16 mouse cellular contexts compared by ENCODE assay signal in the genomic region with DNA sequence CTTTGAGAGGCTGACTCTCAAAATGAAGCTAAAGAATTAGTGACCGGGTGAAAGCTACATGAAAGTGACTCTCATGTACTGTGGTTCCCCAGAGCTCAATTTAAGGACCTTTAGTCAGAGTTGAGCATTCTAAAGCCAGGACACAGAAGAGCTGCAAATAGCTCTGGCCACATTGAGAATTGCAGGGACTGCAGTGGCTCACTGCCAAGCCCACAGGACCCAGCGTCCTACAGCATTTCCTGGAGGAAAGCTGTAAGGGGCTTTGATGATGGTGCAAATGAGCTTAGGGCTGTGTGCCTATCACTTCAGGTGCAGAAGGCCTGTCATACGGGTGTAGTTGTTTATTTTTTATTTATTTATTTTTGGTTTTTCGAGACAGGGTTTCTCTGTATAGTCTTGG. TPM values are rescaled to one million over a fixed set of nuclear protein-coding genes. Genes with fewer than 3 reads are reported as not detected.
DNase-seq lines count a peak whose midpoint lies in the region; ATAC-seq and TF ChIP-seq lines count a peak whose summit lies in the region.
"Had no signal": no experiment of that assay in that cellular context is flagged by ENCODE, and none has a peak within 500 bp of the region (broad histone marks: within the 10 kb centered on the region; RNA-seq: fewer than 3 reads in every experiment).

No protein-coding gene starts in this region.

- no peak for TF ChIP-seq POLR2A in olfactory bulb, adult 2 months (IDR thresholded peaks at IDR 0.05; ENCODE audit: insufficient read depth, low read depth, low read length)

- intact Hi-C loops in heart, postnatal 25 days (cut with DNase I): no loop called here

- no peak for ATAC-seq in cerebellum, adult (ENCODE audit: insufficient number of reproducible peaks, low FRiP score, low TSS enrichment)
- ATAC-seq in heart, postnatal 0 days (ENCODE audit: insufficient read depth, low read depth): no peak
- ATAC-seq: activated CD4-positive, CD25-positive, alpha-beta regulatory T cell, adult 4 months had no signal

- peak; percentile 32 to 67 for DNase-seq in cerebellum, postnatal 14 days
- DNase-seq in heart, postnatal 0 days (ENCODE audit: low spot score): no peak
- no peak for DNase-seq in heart, postnatal 25 days (ENCODE audit: low spot score)
- DNase-seq in layer of hippocampus, adult 2 months (ENCODE audit: low spot score in 2 of 2): no peak
- no peak for DNase-seq in layer of hippocampus, adult 18-20 months (ENCODE audit: low spot score in 2 of 2)
- DNase-seq in ovary, adult 18-20 months (ENCODE audit: low spot score): no peak
- DNase-seq: cerebellum, adult 2 months; spleen, adult 18-20 months; thymus, postnatal 14 days had no signal

- no peak for TF ChIP-seq CTCF in heart, postnatal 0 days (IDR thresholded peaks at IDR 0.05; ENCODE audit: low read depth)
- peak; percentile 35; the same call in 1 of the 2 replicates for TF ChIP-seq CTCF in layer of hippocampus, adult 2 months (conservative IDR thresholded peaks at IDR 0.05)
- no peak for TF ChIP-seq CTCF in olfactory bulb, adult 2 months (IDR thresholded peaks at IDR 0.05; ENCODE audit: insufficient read depth, low read depth, low read length)

- no peak overlapping the region for H3K4me3 ChIP-seq in heart, postnatal 0 days (ENCODE audit: low read depth, low read length)
- no peak overlapping the region for H3K4me3 ChIP-seq in layer of hippocampus, adult 2 months
- H3K4me3 ChIP-seq in olfactory bulb, adult 2 months (ENCODE audit: insufficient read depth, low read depth, low read length): no peak overlapping the region
- H3K4me3 ChIP-seq: embryonic facial prominence, embryonic 15.5 days; limb, embryonic 13.5 days; liver, embryonic 15.5 days; midbrain, embryonic 12.5 days had no signal

- peaks cover 31% of the 10 kb centered on the region for H3K36me3 ChIP-seq in heart, postnatal 0 days (replicated peaks; ENCODE audit: control insufficient read depth, insufficient read depth, low read length)

- no peak overlapping the region for H3K4me2 ChIP-seq in heart, postnatal 0 days (ENCODE audit: low read depth, low read length)
- H3K4me2 ChIP-seq: embryonic facial prominence, embryonic 15.5 days; limb, embryonic 13.5 days; liver, embryonic 15.5 days; midbrain, embryonic 12.5 days had no signal

- H3K4me1 ChIP-seq in heart, postnatal 0 days (ENCODE audit: control insufficient read depth, insufficient read depth): peaks cover 34% of the 10 kb centered on the region
- H3K4me1 ChIP-seq in olfactory bulb, adult 2 months (ENCODE audit: control insufficient read depth, insufficient read depth, low read length): peaks cover 47% of the 10 kb centered on the region

- no peak overlapping the region for H3K9ac ChIP-seq in heart, postnatal 0 days (replicated peaks; ENCODE audit: low read depth, low read length)
- H3K9ac ChIP-seq: embryonic facial prominence, embryonic 15.5 days; limb, embryonic 13.5 days; liver, embryonic 15.5 days; midbrain, embryonic 12.5 days had no signal

- H3K27ac ChIP-seq in heart, postnatal 0 days (ENCODE audit: low read depth): peak overlapping the region; percentile 63
- peak overlapping the region; percentile 3; the same call in 1 of the 2 replicates for H3K27ac ChIP-seq in layer of hippocampus, adult 2 months
- H3K27ac ChIP-seq in olfactory bulb, adult 2 months (ENCODE audit: insufficient read depth, low read depth, low read length): peak overlapping the region; percentile 4; the same call in 1 of the 2 replicates
- H3K27ac ChIP-seq: embryonic facial prominence, embryonic 15.5 days; limb, embryonic 13.5 days; liver, embryonic 15.5 days; midbrain, embryonic 12.5 days had no signal

- peak; percentile 47; the same call in 1 of the 2 replicates for TF ChIP-seq EP300 in heart, postnatal 0 days (IDR thresholded peaks at IDR 0.05; ENCODE audit: low read depth)

- H3K9me3 ChIP-seq in heart, postnatal 0 days (replicated peaks; ENCODE audit: control insufficient read depth, low read length): no peaks in the 10 kb centered on the region
- H3K9me3 ChIP-seq: embryonic facial prominence, embryonic 15.5 days; limb, embryonic 13.5 days; liver, embryonic 15.5 days; midbrain, embryonic 12.5 days had no signal

- no peaks in the 10 kb centered on the region for H3K27me3 ChIP-seq in heart, postnatal 0 days (ENCODE audit: control insufficient read depth, insufficient read depth, low read length)
- H3K27me3 ChIP-seq: embryonic facial prominence, embryonic 15.5 days; limb, embryonic 13.5 days; liver, embryonic 15.5 days; midbrain, embryonic 12.5 days had no signal

- WGBS in heart, postnatal 0 days: 49% methylated on average over 4 of the region's 4 CpGs
- 38% methylated on average over 4 of the region's 4 CpGs for WGBS in olfactory bulb, adult 2 months

RNA-seq across cellular contexts. Expression of a gene that starts 4.9 kb away (rescaled TPM):
- 13.3 and 16.3 TPM in 2 replicates for total RNA-seq in heart, postnatal 0 days (2014; rRNA removed; ENCODE audit: low replicate concordance)
- polyA plus RNA-seq in heart, postnatal 0 days (2015; fragmentation: Nextera tagmentation; extraction: Ambion mirVana): 32.4 and 34.7 TPM in 2 replicates
- 10 to 100 TPM; 19.4 to 21.2 TPM for total RNA-seq in heart, postnatal 25 days (2021)
- 10 to 100 TPM; 50.6 to 50.9 TPM for total RNA-seq in layer of hippocampus, adult 2 months (2021)
- 10 to 100 TPM; 54.9 to 58.5 TPM for total RNA-seq in layer of hippocampus, adult 18-20 months (2021)
- polyA plus RNA-seq in olfactory bulb, adult 2 months (2012; ENCODE audit: insufficient read depth, insufficient read length, low replicate concordance, missing spikeins): not detected in 2 replicates

RNA-seq across cellular contexts. Expression of a gene that starts 4.9 kb away (rescaled TPM):
- total RNA-seq in heart, postnatal 0 days (2014; rRNA removed; ENCODE audit: low replicate concordance): 18.5 and 50.7 TPM in 2 replicates
- polyA plus RNA-seq in heart, postnatal 0 days (2015; fragmentation: Nextera tagmentation; extraction: Ambion mirVana): 56.4 and 58.9 TPM in 2 replicates
- total RNA-seq in heart, postnatal 25 days (2021): 10 to 100 TPM; 32.1 to 36.4 TPM
- total RNA-seq in layer of hippocampus, adult 2 months (2021): 10 to 100 TPM; 35.7 to 36.8 TPM
- 10 to 100 TPM; 32.9 to 37.4 TPM for total RNA-seq in layer of hippocampus, adult 18-20 months (2021)
- polyA plus RNA-seq in olfactory bulb, adult 2 months (2012; ENCODE audit: insufficient read depth, insufficient read length, low replicate concordance, missing spikeins): not detected in 2 replicates

RNA-seq across cellular contexts. Expression of a gene that starts 30.3 kb away (rescaled TPM):
- 23.5 and 24.9 TPM in 2 replicates for total RNA-seq in heart, postnatal 0 days (2014; rRNA removed; ENCODE audit: low replicate concordance)
- polyA plus RNA-seq in heart, postnatal 0 days (2015; fragmentation: Nextera tagmentation; extraction: Ambion mirVana): 4.1 and 6.1 TPM in 2 replicates
- 1 to 10 TPM; 4.4 to 5.7 TPM for total RNA-seq in heart, postnatal 25 days (2021)
- 10 to 100 TPM; 16.7 to 18.0 TPM for total RNA-seq in layer of hippocampus, adult 2 months (2021)
- 10 to 100 TPM; 18.5 to 18.8 TPM for total RNA-seq in layer of hippocampus, adult 18-20 months (2021)
- not detected in 2 replicates for polyA plus RNA-seq in olfactory bulb, adult 2 months (2012; ENCODE audit: insufficient read depth, insufficient read length, low replicate concordance, missing spikeins)

RNA-seq across cellular contexts. Expression of a gene that starts 36.0 kb away (rescaled TPM):
- 735 and 758 TPM in 2 replicates for total RNA-seq in heart, postnatal 0 days (2014; rRNA removed; ENCODE audit: low replicate concordance)
- polyA plus RNA-seq in heart, postnatal 0 days (2015; fragmentation: Nextera tagmentation; extraction: Ambion mirVana): 334 and 359 TPM in 2 replicates
- total RNA-seq in heart, postnatal 25 days (2021): 10 to 100 TPM; 91.2 to 98.8 TPM
- 1,000 to 10,000 TPM; 1,228 to 1,237 TPM for total RNA-seq in layer of hippocampus, adult 2 months (2021)
- total RNA-seq in layer of hippocampus, adult 18-20 months (2021): 1,000 to 10,000 TPM; 1,388 to 1,396 TPM
- polyA plus RNA-seq in olfactory bulb, adult 2 months (2012; ENCODE audit: insufficient read depth, insufficient read length, low replicate concordance, missing spikeins): 210 and 316 TPM in 2 replicates

RNA-seq across cellular contexts. Expression of a gene that starts 50.5 kb away (rescaled TPM):
- total RNA-seq in heart, postnatal 0 days (2014; rRNA removed; ENCODE audit: low replicate concordance): 82.7 and 129 TPM in 2 replicates
- 86.8 and 90.9 TPM in 2 replicates for polyA plus RNA-seq in heart, postnatal 0 days (2015; fragmentation: Nextera tagmentation; extraction: Ambion mirVana)
- total RNA-seq in heart, postnatal 25 days (2021): 10 to 100 TPM; 94.5 to 95.3 TPM
- total RNA-seq in layer of hippocampus, adult 2 months (2021): 100 to 1,000 TPM; 654 to 684 TPM
- total RNA-seq in layer of hippocampus, adult 18-20 months (2021): 100 to 1,000 TPM; 682 to 695 TPM
- polyA plus RNA-seq in olfactory bulb, adult 2 months (2012; ENCODE audit: insufficient read depth, insufficient read length, low replicate concordance, missing spikeins): 135 and 1,741 TPM in 2 replicates

Comparison
In these comparisons a context has a peak if more than half of its experiments do, and no peak if none do; other contexts are left out.
1. DNase-seq: peak in cerebellum, postnatal 14 days (2 of 2); none in heart, postnatal 0 days (single experiment), heart, postnatal 25 days (single experiment), layer of hippocampus, adult 2 months (0 of 2), layer of hippocampus, adult 18-20 months (0 of 2) and ovary, adult 18-20 months (single experiment).
2. H3K27ac ChIP-seq: peak in every context shown above with its lines; median percentile 63 in heart, postnatal 0 days; 4 in olfactory bulb, adult 2 months; 3 in layer of hippocampus, adult 2 months.